17 mouse cellular contexts compared by ENCODE assay signal in genomic region chr10:67029297-67029696, GRCm38 (mm10).
A peak's percentile ranks its signal among the peaks of the same experiment; 100 is the strongest.
DNase-seq lines count a peak whose midpoint lies in the region; ATAC-seq and TF ChIP-seq lines count a peak whose summit lies in the region.
"Had no signal": no experiment of that assay in that cellular context is flagged by ENCODE, and none has a peak within 500 bp of the region (broad histone marks: within the 10 kb centered on the region; RNA-seq: fewer than 3 reads in every experiment).

No protein-coding gene starts in this region.

- no peaks in the 10 kb centered on the region for H3K9me3 ChIP-seq in kidney, embryonic 16.5 days (ENCODE audit: low read length)
- H3K9me3 ChIP-seq in forebrain, embryonic 15.5 days, result no peaks in the 10 kb centered on the region
- H3K9me3 ChIP-seq: G1E; lung, embryonic 15.5 days; midbrain, embryonic 15.5 days had no signal

- H3K9ac ChIP-seq in kidney, embryonic 16.5 days (replicated peaks; ENCODE audit: low read length), result no peak overlapping the region
- no peak overlapping the region for H3K9ac ChIP-seq in forebrain, embryonic 15.5 days (replicated peaks)
- H3K9ac ChIP-seq: lung, embryonic 15.5 days; midbrain, embryonic 15.5 days had no signal

- no peak for ATAC-seq in kidney, embryonic 16.5 days (ENCODE audit: low FRiP score, low TSS enrichment)
- ATAC-seq in forebrain, embryonic 15.5 days (replicated peaks), result no peak
- ATAC-seq: hindbrain, embryonic 16.5 days; midbrain, embryonic 15.5 days had no signal

- peaks cover 15% of the 10 kb centered on the region for H3K4me1 ChIP-seq in cerebellum, adult 2 months (ENCODE audit: control insufficient read depth, insufficient read depth, low read length)
- peaks cover 13% of the 10 kb centered on the region for H3K4me1 ChIP-seq in kidney, adult 2 months (ENCODE audit: control insufficient read depth, insufficient read depth, low read length)
- peaks cover 19% of the 10 kb centered on the region for H3K4me1 ChIP-seq in kidney, embryonic 16.5 days (ENCODE audit: insufficient read depth, low read length)
- peaks cover 14% of the 10 kb centered on the region for H3K4me1 ChIP-seq in forebrain, embryonic 15.5 days

- H3K27ac ChIP-seq in cerebellum, adult 2 months (ENCODE audit: insufficient read depth, low read length), result 0 out of 2 replicates have a peak overlapping the region, but pooled peaks have one; percentile 12
- peak overlapping the region; percentile 60; the same call in 1 of the 2 replicates for H3K27ac ChIP-seq in kidney, adult 2 months (ENCODE audit: insufficient read depth, low read depth, low read length)
- H3K27ac ChIP-seq in kidney, embryonic 16.5 days (ENCODE audit: low read length), result no peak overlapping the region
- H3K27ac ChIP-seq in forebrain, embryonic 15.5 days (replicated peaks), result no peak overlapping the region
- H3K27ac ChIP-seq: lung, embryonic 15.5 days; midbrain, embryonic 15.5 days had no signal

- DNase-seq in cerebellum, adult 2 months, result peak in 1 of 2 experiments; percentile 49
- DNase-seq in cerebellum, adult 11 months, result no peak
- DNase-seq in kidney, adult 2 months, result peak; percentile 88
- peak; percentile 59 for DNase-seq in brain, adult 2 months (ENCODE audit: low read depth, low spot score)
- peak; percentile 66 to 78 for DNase-seq in kidney, postnatal 36 days
- no peak for DNase-seq in MN1 (ENCODE audit: low spot score)
- DNase-seq: adrenal gland, adult 8-10 months; gastrocnemius, postnatal 14 days; heart, postnatal 10 days; liver; retina, postnatal 1 day had no signal

- WGBS in cerebellum, adult 2 months, result 37% methylated on average over 12 of the region's 12 CpGs
- 43% methylated on average over 12 of the region's 12 CpGs for WGBS in kidney, adult 2 months
- WGBS in kidney, embryonic 16.5 days, result 61% methylated on average over 12 of the region's 12 CpGs
- 75% methylated on average over 12 of the region's 12 CpGs for WGBS in forebrain, embryonic 15.5 days

- no peaks in the 10 kb centered on the region; the same call in 1 of the 2 replicates for H3K36me3 ChIP-seq in kidney, adult 2 months (ENCODE audit: control insufficient read depth, insufficient read depth, low read length)
- H3K36me3 ChIP-seq in kidney, embryonic 16.5 days (ENCODE audit: insufficient read depth, low read length), result peaks cover 13% of the 10 kb centered on the region; the same call in 1 of the 2 replicates
- H3K36me3 ChIP-seq in forebrain, embryonic 15.5 days, result no peaks in the 10 kb centered on the region; the same call in 1 of the 2 replicates
- H3K36me3 ChIP-seq: midbrain, embryonic 15.5 days had no signal

- no peaks in the 10 kb centered on the region for H3K27me3 ChIP-seq in cerebellum, adult 2 months (ENCODE audit: control insufficient read depth, insufficient read depth, low read length)
- H3K27me3 ChIP-seq in kidney, adult 2 months (replicated peaks; ENCODE audit: control insufficient read depth, insufficient read depth, low read length), result no peaks in the 10 kb centered on the region
- H3K27me3 ChIP-seq in kidney, embryonic 16.5 days (ENCODE audit: insufficient read depth, low read length), result no peaks in the 10 kb centered on the region
- no peaks in the 10 kb centered on the region for H3K27me3 ChIP-seq in forebrain, embryonic 15.5 days
- H3K27me3 ChIP-seq: lung, embryonic 15.5 days; midbrain, embryonic 15.5 days had no signal

- TF ChIP-seq CTCF in cerebellum, adult 2 months (IDR thresholded peaks at IDR 0.05; ENCODE audit: borderline replicate concordance, insufficient read depth, low read depth, low read length), result no peak
- TF ChIP-seq CTCF in kidney, adult 2 months (conservative IDR thresholded peaks at IDR 0.05; ENCODE audit: insufficient read depth, insufficient read length, low read depth, low read length), result no peak

- H3K4me2 ChIP-seq in kidney, embryonic 16.5 days (replicated peaks; ENCODE audit: low read depth, low read length), result no peak overlapping the region
- H3K4me2 ChIP-seq in forebrain, embryonic 15.5 days (replicated peaks), result no peak overlapping the region
- H3K4me2 ChIP-seq: lung, embryonic 15.5 days; midbrain, embryonic 15.5 days had no signal

- H3K4me3 ChIP-seq in cerebellum, adult 2 months (replicated peaks; ENCODE audit: insufficient read depth, low read depth, low read length), result no peak overlapping the region
- no peak overlapping the region for H3K4me3 ChIP-seq in kidney, adult 2 months (ENCODE audit: insufficient read depth, low read depth, low read length)
- no peak overlapping the region for H3K4me3 ChIP-seq in kidney, embryonic 16.5 days (ENCODE audit: low read length)
- H3K4me3 ChIP-seq in forebrain, embryonic 15.5 days, result no peak overlapping the region
- H3K4me3 ChIP-seq: lung, embryonic 15.5 days; midbrain, embryonic 15.5 days had no signal

- TF ChIP-seq POLR2A in cerebellum, adult 2 months (IDR thresholded peaks at IDR 0.05; ENCODE audit: borderline replicate concordance, insufficient read depth, low read length), result no peak
- no peak for TF ChIP-seq POLR2A in kidney, adult 2 months (IDR thresholded peaks at IDR 0.05; ENCODE audit: low read depth, low read length)

Comparison
In these comparisons a context has a peak if more than half of its experiments do, and no peak if none do; other contexts are left out.
1. H3K27ac ChIP-seq: peak in cerebellum, adult 2 months (single experiment) and kidney, adult 2 months (single experiment); none in kidney, embryonic 16.5 days (single experiment) and forebrain, embryonic 15.5 days (single experiment).
2. DNase-seq: peak in kidney, adult 2 months (single experiment), brain, adult 2 months (single experiment) and kidney, postnatal 36 days (2 of 2); none in cerebellum, adult 11 months (single experiment) and MN1 (single experiment).